Mouse (Mus musculus) heart, adult 2 months (tissue): ENCODE measurements at regions not wholly inside any gene's neighbourhood (a gene's known extent, or its start where the extent isn't known, plus 50 kb on each side); places are given as distances from the start of the nearest gene placed in this dataset.

Experiments used
- DNase-seq, 2 experiments: peaks; one replicate each; pipeline ENCODE4 v3.0.0; 2021
- H3K27ac ChIP-seq: fragments of 200-600 bp; 2 replicates; pipeline ENCODE4 v1.8.1; 2022
- H3K27me3 ChIP-seq: fragments of 200-500 bp; 2 replicates; pipeline ENCODE4 v1.6.1; 2012; ENCODE audit warnings: mild to moderate bottlenecking, low read length, inconsistent platforms, mixed read lengths; ENCODE audit not compliant: control insufficient read depth, insufficient read depth
- H3K36me3 ChIP-seq: fragments of 200-500 bp; 2 replicates; pipeline ENCODE4 v1.6.1; 2012; ENCODE audit warnings: low read length, inconsistent platforms; ENCODE audit not compliant: control insufficient read depth, insufficient read depth
- H3K4me1 ChIP-seq: fragments of 200-500 bp; 2 replicates; pipeline ENCODE4 v1.6.1; 2011; ENCODE audit warnings: low read length; ENCODE audit not compliant: control insufficient read depth, insufficient read depth
- H3K4me3 ChIP-seq: fragments of 200-600 bp; 2 replicates; pipeline ENCODE4 v1.8.1; 2022
- H3K79me2 ChIP-seq: fragments of 200-500 bp; replicated peaks from 2 replicates; pipeline ENCODE4 v1.6.1; 2012; ENCODE audit warnings: mild to moderate bottlenecking, inconsistent platforms, low read length, moderate library complexity, mixed read lengths; ENCODE audit not compliant: control insufficient read depth, insufficient read depth
- H3K9ac ChIP-seq: fragments of 200-500 bp; 2 replicates; pipeline ENCODE4 v1.6.1; 2012; ENCODE audit warnings: low read depth, mild to moderate bottlenecking, control low read depth, inconsistent platforms, low read length, mixed read lengths
- CTCF ChIP-seq: fragments of 200-600 bp; IDR thresholded peaks from 2 replicates; pipeline ENCODE4 v1.8.1; 2022; ENCODE audit warnings: antibody characterized with exemption, mild to moderate bottlenecking, moderate library complexity
- EP300 ChIP-seq: fragments of 200-500 bp; IDR thresholded peaks from 2 replicates; pipeline ENCODE4 v1.6.1; 2011; ENCODE audit warnings: low read depth, low read length, control low read depth; ENCODE audit not compliant: insufficient read depth
- POLR2A ChIP-seq: fragments of 200-500 bp; IDR thresholded peaks from 2 replicates; pipeline ENCODE4 v1.6.1; 2011; ENCODE audit warnings: mild to moderate bottlenecking, low read depth, low read length, control low read depth; ENCODE audit not compliant: insufficient read depth
- WGBS: fragments of 180-500 bp; shearing (Covaris S2); methylation state at CpG from one replicate; pipeline ENCODE4 v1.1.7; 2018; 5-methylcytosine and 5-hydroxymethylcytosine counted together
- intact Hi-C: fragments of 180-260 bp; cut with DNase I; formaldehyde crosslinking; loops from one replicate; pipeline ENCODE4 v1.15.1; 2025
- microRNA-seq, 2 experiments: library from miRNA; unstranded; fragments of <30 nt; microRNA quantifications; one replicate each; pipeline ENCODE4 v1.2.0; 2021

GRCm38 (mm10) chr10:109079773-109080172, 69.0 kb upstream of the Syt1 start:
- TF ChIP-seq EP300 (no peak), CTCF (no peak), POLR2A (no peak)
- Histone ChIP-seq H3K79me2 (no peaks in the 10 kb centered on the region), H3K4me1 (no peaks in the 10 kb centered on the region), H3K27me3 (no peaks in the 10 kb centered on the region), H3K27ac (no peak overlapping the region), H3K4me3 (no peak overlapping the region), H3K36me3 (no peaks in the 10 kb centered on the region), H3K9ac (no peak overlapping the region)
- WGBS = 35% methylated on average over 7 of the region's 7 CpGs
- intact Hi-C loops = no loop called here
- no peak for DNase-seq

GRCm38 (mm10) chr10:109074218-109074617, 63.4 kb upstream of the Syt1 start:
- no peaks in the 10 kb centered on the region for H3K4me1 ChIP-seq
- H3K27me3 ChIP-seq = no peaks in the 10 kb centered on the region
- H3K9ac ChIP-seq = no peak overlapping the region
- no peak for TF ChIP-seq POLR2A
- no peak for TF ChIP-seq EP300
- 77% methylated on average over 7 of the region's 7 CpGs for WGBS
- no peak overlapping the region for H3K4me3 ChIP-seq
- no peaks in the 10 kb centered on the region for H3K79me2 ChIP-seq
- DNase-seq = no peak
- no peak overlapping the region for H3K27ac ChIP-seq
- H3K36me3 ChIP-seq = no peaks in the 10 kb centered on the region
- intact Hi-C loops = no loop called here

Small RNA genes in the stretch of these regions (microRNA-seq; reads per million reads assigned to microRNA genes)
- 0 reads per million in 2 experiments for gene Gm44495
